Mouse (Mus musculus): ENCODE measurements around the gene Slc2a9. TPM values are rescaled to one million over a fixed set of nuclear protein-coding genes. Genes with fewer than 3 reads are reported as not detected.

The Slc2a9 gene
- polyA plus RNA-seq, 1 experiment from 2014 or later: 0.93 TPM

GRCm38 (mm10) chr5:38403612-38404011 lies 99.3 kb downstream of the Slc2a9 start:
- H3K36me3 ChIP-seq (ENCODE audit: control insufficient read depth, insufficient read depth, low read length): no peaks in the 10 kb centered on the region
- H3K9me3 ChIP-seq (ENCODE audit: control insufficient read depth, low read depth, low read length): no peaks in the 10 kb centered on the region
- WGBS: 60% methylated on average over 3 of the region's 3 CpGs
- ATAC-seq (ENCODE audit: insufficient number of reproducible peaks, insufficient read depth, low FRiP score, low read depth): no peak
- no peak overlapping the region for H3K9ac ChIP-seq (replicated peaks; ENCODE audit: low read depth, low read length)
- no peak overlapping the region for H3K4me2 ChIP-seq (replicated peaks; ENCODE audit: low read depth, low read length)
- H3K27ac ChIP-seq (ENCODE audit: low read length): no peak overlapping the region
- H3K4me3 ChIP-seq (ENCODE audit: low read depth, low read length): no peak overlapping the region
- no peaks in the 10 kb centered on the region for H3K27me3 ChIP-seq (ENCODE audit: control insufficient read depth, insufficient read depth, low read length)
- H3K4me1 ChIP-seq (ENCODE audit: control insufficient read depth, insufficient read depth, low read length): no peaks in the 10 kb centered on the region

GRCm38 (mm10) chr5:38402288-38402687 lies 100.7 kb downstream of the Slc2a9 start:
- Histone ChIP-seq H3K27ac (ENCODE audit: low read length) (no peak overlapping the region), H3K4me3 (ENCODE audit: low read depth, low read length) (no peak overlapping the region), H3K36me3 (ENCODE audit: control insufficient read depth, insufficient read depth, low read length) (no peaks in the 10 kb centered on the region), H3K9me3 (ENCODE audit: control insufficient read depth, low read depth, low read length) (no peaks in the 10 kb centered on the region), H3K9ac (replicated peaks; ENCODE audit: low read depth, low read length) (no peak overlapping the region), H3K4me2 (replicated peaks; ENCODE audit: low read depth, low read length) (no peak overlapping the region), H3K27me3 (ENCODE audit: control insufficient read depth, insufficient read depth, low read length) (no peaks in the 10 kb centered on the region), H3K4me1 (ENCODE audit: control insufficient read depth, insufficient read depth, low read length) (no peaks in the 10 kb centered on the region)
- 91% methylated on average over 3 of the region's 3 CpGs for WGBS
- no peak for ATAC-seq (ENCODE audit: insufficient number of reproducible peaks, insufficient read depth, low FRiP score, low read depth)

GRCm38 (mm10) chr5:38388857-38389256 lies 114.1 kb downstream of the Slc2a9 start:
- Histone ChIP-seq H3K4me2 (replicated peaks; ENCODE audit: low read depth, low read length) (no peak overlapping the region), H3K9ac (replicated peaks; ENCODE audit: low read depth, low read length) (no peak overlapping the region), H3K36me3 (ENCODE audit: control insufficient read depth, insufficient read depth, low read length) (no peaks in the 10 kb centered on the region), H3K9me3 (ENCODE audit: control insufficient read depth, low read depth, low read length) (no peaks in the 10 kb centered on the region), H3K4me3 (ENCODE audit: low read depth, low read length) (no peak overlapping the region), H3K27ac (ENCODE audit: low read length) (no peak overlapping the region), H3K4me1 (ENCODE audit: control insufficient read depth, insufficient read depth, low read length) (no peaks in the 10 kb centered on the region), H3K27me3 (ENCODE audit: control insufficient read depth, insufficient read depth, low read length) (no peaks in the 10 kb centered on the region)
- ATAC-seq (ENCODE audit: insufficient number of reproducible peaks, insufficient read depth, low FRiP score, low read depth): no peak
- 53% methylated on average over 2 of the region's 2 CpGs for WGBS

GRCm38 (mm10) chr5:38388420-38388823 lies 114.5 kb downstream of the Slc2a9 start:
- no peak for ATAC-seq (ENCODE audit: insufficient number of reproducible peaks, insufficient read depth, low FRiP score, low read depth)
- Histone ChIP-seq H3K4me3 (ENCODE audit: low read depth, low read length) (no peak overlapping the region), H3K4me1 (ENCODE audit: control insufficient read depth, insufficient read depth, low read length) (no peaks in the 10 kb centered on the region), H3K4me2 (replicated peaks; ENCODE audit: low read depth, low read length) (no peak overlapping the region), H3K9me3 (ENCODE audit: control insufficient read depth, low read depth, low read length) (no peaks in the 10 kb centered on the region), H3K36me3 (ENCODE audit: control insufficient read depth, insufficient read depth, low read length) (no peaks in the 10 kb centered on the region), H3K27me3 (ENCODE audit: control insufficient read depth, insufficient read depth, low read length) (no peaks in the 10 kb centered on the region), H3K9ac (replicated peaks; ENCODE audit: low read depth, low read length) (no peak overlapping the region), H3K27ac (ENCODE audit: low read length) (no peak overlapping the region)
- WGBS: 33% methylated on average over 10 of the region's 10 CpGs

GRCm38 (mm10) chr5:38379970-38380369 lies 123.0 kb downstream of the Slc2a9 start:
- WGBS: 92% methylated on average over 5 of the region's 5 CpGs
- no peak overlapping the region for H3K27ac ChIP-seq (ENCODE audit: low read length)
- ATAC-seq (ENCODE audit: insufficient number of reproducible peaks, insufficient read depth, low FRiP score, low read depth): no peak

GRCm38 (mm10) chr5:38372369-38372768 lies 130.6 kb downstream of the Slc2a9 start:
- H3K4me1 ChIP-seq (ENCODE audit: control insufficient read depth, insufficient read depth, low read length): no peaks in the 10 kb centered on the region
- H3K27ac ChIP-seq (ENCODE audit: low read length): no peak overlapping the region
- H3K4me3 ChIP-seq (ENCODE audit: low read depth, low read length): no peak overlapping the region
- no peaks in the 10 kb centered on the region for H3K36me3 ChIP-seq (ENCODE audit: control insufficient read depth, insufficient read depth, low read length)
- ATAC-seq (ENCODE audit: insufficient number of reproducible peaks, insufficient read depth, low FRiP score, low read depth): no peak
- 22% methylated on average over 5 of the region's 5 CpGs for WGBS
- no peaks in the 10 kb centered on the region for H3K9me3 ChIP-seq (ENCODE audit: control insufficient read depth, low read depth, low read length)
- H3K4me2 ChIP-seq (replicated peaks; ENCODE audit: low read depth, low read length): no peak overlapping the region
- H3K9ac ChIP-seq (replicated peaks; ENCODE audit: low read depth, low read length): no peak overlapping the region
- no peaks in the 10 kb centered on the region for H3K27me3 ChIP-seq (ENCODE audit: control insufficient read depth, insufficient read depth, low read length)

More at GRCm38 (mm10) chr5:38379970-38380369, 123.0 kb downstream of the Slc2a9 start:
- no peaks in the 10 kb centered on the region for H3K4me1 ChIP-seq (ENCODE audit: control insufficient read depth, insufficient read depth, low read length)
- H3K4me2 ChIP-seq (replicated peaks; ENCODE audit: low read depth, low read length): no peak overlapping the region
- no peaks in the 10 kb centered on the region for H3K27me3 ChIP-seq (ENCODE audit: control insufficient read depth, insufficient read depth, low read length)
- no peak overlapping the region for H3K9ac ChIP-seq (replicated peaks; ENCODE audit: low read depth, low read length)
- H3K4me3 ChIP-seq (ENCODE audit: low read depth, low read length): no peak overlapping the region
- no peaks in the 10 kb centered on the region for H3K9me3 ChIP-seq (ENCODE audit: control insufficient read depth, low read depth, low read length)
- no peaks in the 10 kb centered on the region for H3K36me3 ChIP-seq (ENCODE audit: control insufficient read depth, insufficient read depth, low read length)

GRCm38 (mm10) chr5:38371308-38371707 lies 131.6 kb downstream of the Slc2a9 start:
- Histone ChIP-seq H3K4me1 (ENCODE audit: control insufficient read depth, insufficient read depth, low read length) (peaks cover 7% of the 10 kb centered on the region), H3K27me3 (ENCODE audit: control insufficient read depth, insufficient read depth, low read length) (no peaks in the 10 kb centered on the region), H3K27ac (ENCODE audit: low read length) (no peak overlapping the region), H3K4me3 (ENCODE audit: low read depth, low read length) (no peak overlapping the region), H3K36me3 (ENCODE audit: control insufficient read depth, insufficient read depth, low read length) (no peaks in the 10 kb centered on the region), H3K9me3 (ENCODE audit: control insufficient read depth, low read depth, low read length) (no peaks in the 10 kb centered on the region), H3K4me2 (replicated peaks; ENCODE audit: low read depth, low read length) (no peak overlapping the region), H3K9ac (replicated peaks; ENCODE audit: low read depth, low read length) (no peak overlapping the region)
- 85% methylated on average over 1 of the region's 1 CpGs for WGBS
- ATAC-seq (ENCODE audit: insufficient number of reproducible peaks, insufficient read depth, low FRiP score, low read depth): no peak

GRCm38 (mm10) chr5:38366650-38367470 lies 136.1 kb downstream of the Slc2a9 start:
- ATAC-seq (ENCODE audit: insufficient number of reproducible peaks, insufficient read depth, low FRiP score, low read depth): peak; percentile 80
- Histone ChIP-seq H3K4me3 (ENCODE audit: low read depth, low read length) (peak overlapping the region; percentile 22), H3K9me3 (ENCODE audit: control insufficient read depth, low read depth, low read length) (no peaks in the 10 kb centered on the region), H3K27me3 (ENCODE audit: control insufficient read depth, insufficient read depth, low read length) (no peaks in the 10 kb centered on the region), H3K9ac (replicated peaks; ENCODE audit: low read depth, low read length) (no peak overlapping the region), H3K4me2 (replicated peaks; ENCODE audit: low read depth, low read length) (peak overlapping the region; percentile 43), H3K4me1 (ENCODE audit: control insufficient read depth, insufficient read depth, low read length) (peaks cover 9% of the 10 kb centered on the region), H3K27ac (ENCODE audit: low read length) (peak overlapping the region; percentile 1; the same call in 1 of the 2 replicates), H3K36me3 (ENCODE audit: control insufficient read depth, insufficient read depth, low read length) (no peaks in the 10 kb centered on the region)
- WGBS: 13% methylated on average over 18 of the region's 18 CpGs

GRCm38 (mm10) chr5:38365521-38365920 lies 137.4 kb downstream of the Slc2a9 start:
- Histone ChIP-seq H3K9me3 (ENCODE audit: control insufficient read depth, low read depth, low read length) (no peaks in the 10 kb centered on the region), H3K27me3 (ENCODE audit: control insufficient read depth, insufficient read depth, low read length) (no peaks in the 10 kb centered on the region)
- 53% methylated on average over 2 of the region's 2 CpGs for WGBS

More at GRCm38 (mm10) chr5:38365521-38365920, 137.4 kb downstream of the Slc2a9 start:
- Histone ChIP-seq H3K4me3 (ENCODE audit: low read depth, low read length) (no peak overlapping the region), H3K4me1 (ENCODE audit: control insufficient read depth, insufficient read depth, low read length) (peaks cover 9% of the 10 kb centered on the region), H3K36me3 (ENCODE audit: control insufficient read depth, insufficient read depth, low read length) (no peaks in the 10 kb centered on the region), H3K9ac (replicated peaks; ENCODE audit: low read depth, low read length) (no peak overlapping the region), H3K27ac (ENCODE audit: low read length) (no peak overlapping the region), H3K4me2 (replicated peaks; ENCODE audit: low read depth, low read length) (no peak overlapping the region)
- ATAC-seq (ENCODE audit: insufficient number of reproducible peaks, insufficient read depth, low FRiP score, low read depth): no peak

Data from stomach, embryonic 14.5 days (tissue).